Mouse (Mus musculus) bone marrow, adult 2 months (tissue): ENCODE results near the gene Sycp2l. TPM values are rescaled to one million over a fixed set of nuclear protein-coding genes. Genes with fewer than 3 reads are reported as not detected.

ENCODE experiments used
- H3K27ac ChIP-seq: fragments of 200-500 bp; 2 replicates; pipeline ENCODE4 v1.5.1; 2012; ENCODE audit warnings: low read depth, mild to moderate bottlenecking, control low read depth, inconsistent platforms, low read length; ENCODE audit not compliant: control insufficient read depth, poor library complexity, insufficient read depth
- H3K4me1 ChIP-seq: fragments of 200-500 bp; 2 replicates; pipeline ENCODE4 v1.6.1; 2011; ENCODE audit warnings: low read length; ENCODE audit not compliant: control insufficient read depth, insufficient read depth
- H3K4me3 ChIP-seq: fragments of 200-500 bp; replicated peaks from 2 replicates; pipeline ENCODE3; 2011; ENCODE audit warnings: mild to moderate bottlenecking, low read depth, low read length, control low read depth; ENCODE audit not compliant: control insufficient read depth
- CTCF ChIP-seq: fragments of 200-500 bp; IDR thresholded peaks from 2 replicates; pipeline ENCODE4 v1.5.1; 2011; ENCODE audit warnings: low read length, control low read depth; ENCODE audit not compliant: control insufficient read depth, insufficient read depth
- POLR2A ChIP-seq: fragments of 200-500 bp; IDR thresholded peaks from 2 replicates; pipeline ENCODE4 v1.6.1; 2011; ENCODE audit warnings: low read depth, mild to moderate bottlenecking, control low read depth, low read length, borderline replicate concordance; ENCODE audit not compliant: control insufficient read depth
- WGBS: fragments of 180-500 bp; shearing (Covaris S2); methylation state at CpG from one replicate; pipeline ENCODE4 v1.1.7; 2018; 5-methylcytosine and 5-hydroxymethylcytosine counted together
- polyA plus RNA-seq: library from polyadenylated mRNA; stranded (reverse); fragments of >200 nt; gene quantifications from 2 replicates; pipeline ENCODE4 v1.2.4, GENCODE M21; 2011; ENCODE audit warnings: low replicate concordance; ENCODE audit not compliant: missing spikeins, insufficient read depth, insufficient read length

Gene Sycp2l
- polyA plus RNA-seq, 1 experiment: not detected

- TF ChIP-seq POLR2A: no peak
- no peak for TF ChIP-seq CTCF
These were observed 33.4 kb upstream of the Sycp2l start for GRCm38 (mm10) chr13:41080700-41081099.

DNA sequence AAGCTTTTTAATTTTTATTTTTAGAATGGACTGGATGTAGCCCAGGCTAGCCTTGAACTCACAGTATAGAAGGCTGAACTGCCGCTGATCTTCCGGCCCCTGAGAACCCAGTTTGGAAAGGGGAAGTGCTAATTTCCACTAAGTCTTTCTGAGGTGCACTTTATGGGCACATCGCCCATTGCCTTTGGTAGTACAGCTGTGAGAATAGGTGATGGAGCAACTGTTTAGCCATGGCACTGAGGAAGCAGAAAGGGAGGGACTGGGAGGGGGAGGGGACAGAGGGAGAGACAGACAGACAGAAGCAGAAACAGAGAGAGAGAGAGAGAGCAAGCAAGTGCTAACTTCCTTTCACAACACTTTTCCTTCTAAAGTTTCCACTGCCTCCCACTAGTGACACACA is 29.6 kb upstream of the Sycp2l start:
- H3K27ac ChIP-seq: 0 out of 2 replicates have a peak overlapping the region, but pooled peaks have one; percentile 31
- 9% methylated on average over 3 of the region's 3 CpGs for WGBS
- no peak overlapping the region for H3K4me3 ChIP-seq
- TF ChIP-seq POLR2A (no peak), CTCF (no peak)
- no peaks in the 10 kb centered on the region; the same call in 1 of the 2 replicates for H3K4me1 ChIP-seq

More at GRCm38 (mm10) chr13:41080700-41081099, 33.4 kb upstream of the Sycp2l start:
- 83% methylated on average over 6 of the region's 6 CpGs for whole genome bisulfite sequencing
- Histone ChIP-seq H3K27ac (no peak overlapping the region), H3K4me1 (no peaks in the 10 kb centered on the region; the same call in 1 of the 2 replicates), H3K4me3 (no peak overlapping the region)

- Histone ChIP-seq H3K4me3 (no peak overlapping the region), H3K4me1 (no peaks in the 10 kb centered on the region; the same call in 1 of the 2 replicates), H3K27ac (no peak overlapping the region)
- WGBS: 46% methylated on average over 2 of the region's 2 CpGs
- no peak for TF ChIP-seq CTCF
- no peak for TF ChIP-seq POLR2A
These were observed 29.0 kb upstream of the Sycp2l start for GRCm38 (mm10) chr13:41085140-41085539.

- Histone ChIP-seq H3K4me1 (no peaks in the 10 kb centered on the region; the same call in 1 of the 2 replicates), H3K27ac (no peak overlapping the region), H3K4me3 (no peak overlapping the region)
- TF ChIP-seq POLR2A: no peak
- TF ChIP-seq CTCF: no peak
These were observed 25.4 kb upstream of the Sycp2l start for GRCm38 (mm10) chr13:41088746-41089145.

GRCm38 (mm10) chr13:41091271-41091670 is 22.8 kb upstream of the Sycp2l start:
- Histone ChIP-seq H3K4me3 (no peak overlapping the region), H3K4me1 (no peaks in the 10 kb centered on the region), H3K27ac (no peak overlapping the region)
- TF ChIP-seq POLR2A (no peak), CTCF (no peak)
- WGBS: 55% methylated on average over 10 of the region's 10 CpGs

GRCm38 (mm10) chr13:41094160-41094559 is 19.9 kb upstream of the Sycp2l start:
- no peak overlapping the region for H3K27ac ChIP-seq
- 82% methylated on average over 10 of the region's 10 CpGs for WGBS
- no peak for TF ChIP-seq CTCF
- TF ChIP-seq POLR2A: no peak
- H3K4me1 ChIP-seq: no peaks in the 10 kb centered on the region
- no peak overlapping the region for H3K4me3 ChIP-seq

GRCm38 (mm10) chr13:41097324-41098058 is 16.6 kb upstream of the Sycp2l start:
- Histone ChIP-seq H3K4me3 (no peak overlapping the region), H3K4me1 (no peaks in the 10 kb centered on the region), H3K27ac (no peak overlapping the region)
- TF ChIP-seq POLR2A (no peak), CTCF (no peak)
- WGBS: 29% methylated on average over 16 of the region's 16 CpGs

DNA sequence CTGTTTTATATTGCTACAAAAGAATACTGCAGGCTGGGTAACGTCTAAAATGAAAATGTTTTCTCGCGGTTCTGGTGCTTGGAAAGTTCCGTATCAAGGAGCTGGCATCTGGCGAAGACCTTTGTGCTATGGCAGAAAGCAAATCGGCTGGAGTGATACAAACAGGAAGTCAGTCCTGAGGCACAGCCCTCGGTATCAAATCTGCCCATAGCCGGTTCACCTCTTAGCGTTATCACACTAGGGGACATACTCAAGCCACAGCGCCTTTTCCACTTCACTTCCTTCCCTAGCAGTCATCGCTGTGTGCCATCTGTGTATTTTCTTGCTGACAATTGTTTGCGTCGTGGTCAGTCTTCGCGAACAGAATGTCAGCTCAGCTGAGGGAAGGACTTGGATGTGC is 15.8 kb upstream of the Sycp2l start:
- WGBS: 52% methylated on average over 15 of the region's 15 CpGs
- Histone ChIP-seq H3K27ac (no peak overlapping the region), H3K4me3 (no peak overlapping the region), H3K4me1 (no peaks in the 10 kb centered on the region)
- TF ChIP-seq CTCF (no peak), POLR2A (no peak)

GRCm38 (mm10) chr13:41100031-41100430 is 14.1 kb upstream of the Sycp2l start:
- TF ChIP-seq CTCF: no peak
- no peak for TF ChIP-seq POLR2A
- WGBS: 81% methylated on average over 2 of the region's 2 CpGs

More at GRCm38 (mm10) chr13:41100031-41100430, 14.1 kb upstream of the Sycp2l start:
- no peak overlapping the region for H3K27ac ChIP-seq
- H3K4me3 ChIP-seq: no peak overlapping the region
- H3K4me1 ChIP-seq: no peaks in the 10 kb centered on the region
